Mouse (Mus musculus) layer of hippocampus, postnatal 25 days (tissue): ENCODE data around the gene Sltm. TPM values are rescaled to one million over a fixed set of nuclear protein-coding genes. Genes with fewer than 3 reads are reported as not detected.
"Not testable (repeated sequence)": the region's sequence is repeated elsewhere in the genome, so short reads cannot be mapped to it uniquely, and the experiment has no call there.

ENCODE experiments used
- DNase-seq, 2 experiments: peaks; one replicate each; pipeline ENCODE4 v3.0.0; 2022; ENCODE audit warnings: mixed read lengths in 2 of 2, low spot score in 1 of 2; ENCODE audit errors: extremely low spot score in 1 of 2
- total RNA-seq, 2 experiments: library from RNA; stranded (reverse); gene quantifications; 2 replicates each; pipeline ENCODE4 v1.2.3; 2021

Gene Sltm
- 10 to 100 TPM; 41.8 to 57.4 TPM for total RNA-seq

GRCm38 (mm10) chr9:70542305-70543041 lies at the start of gene Sltm:
Gene Sltm (plus strand): TSS chr9:70542754.
- DNase-seq = peak; percentile 97 to 98

DNA sequence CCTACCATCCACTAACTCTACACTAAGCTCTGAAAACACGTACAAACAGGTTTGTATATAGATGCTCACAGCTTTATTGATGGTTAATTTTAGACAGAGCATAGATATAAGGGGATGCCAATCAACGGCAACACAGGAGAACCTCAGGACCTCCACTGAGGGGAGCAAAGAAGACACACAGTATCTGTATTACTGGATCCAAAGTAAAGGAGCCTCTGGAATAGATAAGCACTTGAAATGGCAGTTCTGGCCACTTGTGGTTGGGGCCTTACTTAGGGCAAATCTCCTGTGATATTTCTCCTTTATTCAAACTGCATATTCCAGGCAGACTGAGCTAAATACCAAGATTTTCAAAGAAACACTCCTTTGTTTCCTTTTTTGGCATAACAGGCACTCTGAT lies 49.5 kb upstream of the Sltm start:
- DNase-seq = no peak

GRCm38 (mm10) chr9:70496990-70497389 lies 45.6 kb upstream of the Sltm start:
- no peak for DNase-seq

DNA sequence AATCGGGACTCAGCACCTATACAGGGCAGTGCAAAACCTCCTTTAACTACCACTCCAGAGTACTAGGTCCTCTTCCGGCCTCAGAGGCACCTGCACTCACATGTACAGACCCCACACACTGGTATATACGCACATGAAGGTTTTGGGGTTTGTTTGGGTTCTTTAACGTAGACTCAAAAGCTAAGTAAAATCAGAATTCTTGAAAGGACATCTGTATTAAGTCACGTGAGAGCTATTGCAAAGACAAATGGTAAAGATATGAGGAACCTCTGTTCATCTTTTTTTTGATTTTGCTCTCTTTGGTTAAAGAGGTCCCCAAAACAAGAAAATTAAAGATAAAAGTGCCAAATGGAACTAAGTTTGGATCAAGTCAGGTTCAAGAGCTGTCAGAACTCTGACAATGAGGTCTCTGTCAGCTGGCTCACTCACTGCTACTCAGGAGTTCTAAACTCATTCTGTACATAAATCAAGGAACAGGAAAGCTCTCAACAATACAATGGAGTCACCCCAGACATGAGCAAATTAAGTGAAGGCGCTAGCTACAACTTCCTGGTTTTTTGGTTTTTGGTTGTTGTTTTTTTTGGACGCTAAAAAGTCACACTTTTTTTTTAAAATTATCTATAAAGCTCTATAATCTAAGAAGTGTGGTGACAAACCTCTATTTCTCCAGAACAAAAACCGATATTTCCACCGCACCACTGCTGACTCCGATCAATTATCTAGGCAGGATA lies 40.1 kb upstream of the Sltm start:
- DNase-seq = no peak

- DNase-seq = peak in 1 of 2 experiments; percentile 45
These were observed 39.4 kb upstream of the Sltm start for GRCm38 (mm10) chr9:70503015-70503603.

GRCm38 (mm10) chr9:70503626-70504041 lies 38.9 kb upstream of the Sltm start, which contains the start of gene Rnf111:
Gene Rnf111 (minus strand): TSS chr9:70503725.
- peak; percentile 92 to 96 for DNase-seq

DNA sequence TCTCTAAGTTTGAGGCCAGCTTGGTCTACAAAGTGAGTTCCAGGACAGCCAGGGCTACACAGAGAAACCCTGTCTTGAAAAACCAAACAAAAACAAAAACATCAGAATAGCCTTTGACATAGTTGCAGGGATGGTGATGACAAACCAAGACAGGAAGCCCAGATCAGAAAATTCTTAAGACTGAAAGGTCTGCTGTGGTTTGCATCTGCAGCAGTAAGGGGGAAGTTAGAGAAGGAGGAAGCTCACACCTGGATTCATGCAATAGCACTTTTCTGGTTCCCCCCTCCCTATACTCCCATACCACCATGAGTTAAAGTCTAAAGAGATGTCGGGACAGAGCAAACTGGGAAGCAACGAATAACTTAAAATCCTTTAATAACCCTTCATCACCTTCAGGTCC lies 36.4 kb upstream of the Sltm start:
- DNase-seq = no peak

GRCm38 (mm10) chr9:70506787-70507186 lies 35.8 kb upstream of the Sltm start:
- no peak for DNase-seq

DNA sequence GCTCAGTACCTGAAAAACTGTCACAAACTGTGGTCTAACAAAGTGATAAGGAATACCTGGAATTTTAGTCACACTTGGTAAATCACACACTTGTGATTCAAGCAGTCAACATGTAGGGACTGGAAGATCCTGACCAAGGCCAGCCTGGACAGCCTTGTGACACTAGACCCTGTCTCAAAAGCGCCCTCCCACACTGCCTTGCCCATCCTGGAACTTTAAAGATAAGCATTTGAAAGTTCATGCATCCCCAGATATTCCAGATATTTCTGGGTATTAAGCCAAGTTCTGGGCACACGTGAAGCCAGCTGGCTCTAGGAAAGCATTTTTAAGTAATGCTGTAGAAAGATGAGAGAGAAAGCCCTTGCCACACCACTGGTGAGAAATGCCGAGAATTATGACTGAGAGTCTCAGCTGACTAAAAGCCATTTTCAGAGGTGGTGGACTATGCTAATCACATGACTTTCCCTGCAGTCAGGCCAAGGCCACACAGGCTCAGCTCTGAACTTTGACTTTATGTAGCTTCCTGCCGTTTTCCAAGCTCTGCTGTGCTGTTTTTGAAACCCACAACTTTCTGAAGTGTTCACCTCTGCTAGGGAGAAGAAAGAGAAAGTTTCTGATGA lies 32.5 kb upstream of the Sltm start:
- no peak for DNase-seq

- no peak for DNase-seq
These were observed 31.5 kb upstream of the Sltm start for GRCm38 (mm10) chr9:70510998-70511583.

DNA sequence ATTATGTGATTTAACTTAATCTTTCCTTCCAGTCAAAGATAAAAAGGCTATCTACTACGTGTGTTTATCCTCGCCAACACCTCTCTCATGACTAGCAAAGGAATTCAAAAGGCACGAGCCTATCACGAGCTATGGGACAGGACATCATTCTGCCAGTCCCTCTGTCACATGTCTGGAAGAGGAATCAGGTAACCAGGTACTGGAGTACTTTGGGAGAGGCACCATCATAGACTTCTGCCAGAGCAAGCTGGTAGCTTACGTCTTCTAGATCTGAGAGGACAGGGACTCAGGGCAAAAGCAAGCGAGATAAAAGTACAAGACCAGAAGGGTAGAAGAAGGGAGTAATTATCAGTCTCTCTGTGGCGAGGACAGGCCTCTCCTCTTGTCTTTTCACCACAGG lies 30.9 kb upstream of the Sltm start:
- DNase-seq = no peak

DNA sequence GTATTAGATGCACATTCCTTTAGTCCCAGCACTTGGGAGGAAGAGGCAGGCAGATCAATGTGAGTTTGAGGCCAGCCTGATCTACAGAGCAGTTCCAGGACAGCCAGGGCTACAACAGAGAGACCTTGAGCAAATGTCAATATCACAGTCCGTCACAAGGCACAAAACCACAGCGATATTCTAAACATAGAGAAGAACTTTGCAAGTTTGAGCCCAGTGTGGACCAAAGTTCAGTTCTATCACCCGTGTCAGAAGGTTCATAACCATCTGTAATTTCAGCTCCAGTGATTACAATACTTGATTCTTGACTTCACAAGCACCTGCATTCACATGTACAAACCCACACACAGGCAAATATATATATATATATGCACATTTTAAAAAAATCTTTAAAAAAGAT lies 21.9 kb upstream of the Sltm start:
- DNase-seq = no peak

DNA sequence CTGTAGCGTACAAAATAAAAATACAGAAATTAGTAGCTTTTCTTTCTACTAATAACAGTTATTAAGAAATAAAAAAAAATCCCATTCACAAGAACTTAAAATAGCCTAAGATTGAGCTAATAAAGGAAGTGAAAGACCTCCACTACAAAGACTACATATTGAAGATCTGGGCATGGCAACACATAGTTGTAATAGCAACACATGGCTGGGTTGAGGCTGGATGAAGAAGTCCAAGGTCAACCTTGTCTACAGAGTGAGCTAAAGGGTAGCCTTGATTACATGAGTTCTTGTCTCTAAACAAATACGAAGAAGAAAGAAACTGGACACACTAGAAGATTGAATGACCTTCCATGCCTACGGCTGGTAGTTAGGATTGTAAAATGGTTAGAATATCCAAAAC lies 18.7 kb upstream of the Sltm start:
- no peak for DNase-seq

GRCm38 (mm10) chr9:70524366-70524765 lies 18.2 kb upstream of the Sltm start:
- no peak for DNase-seq

GRCm38 (mm10) chr9:70533328-70533727 lies 9.2 kb upstream of the Sltm start:
- DNase-seq = no peak

DNA sequence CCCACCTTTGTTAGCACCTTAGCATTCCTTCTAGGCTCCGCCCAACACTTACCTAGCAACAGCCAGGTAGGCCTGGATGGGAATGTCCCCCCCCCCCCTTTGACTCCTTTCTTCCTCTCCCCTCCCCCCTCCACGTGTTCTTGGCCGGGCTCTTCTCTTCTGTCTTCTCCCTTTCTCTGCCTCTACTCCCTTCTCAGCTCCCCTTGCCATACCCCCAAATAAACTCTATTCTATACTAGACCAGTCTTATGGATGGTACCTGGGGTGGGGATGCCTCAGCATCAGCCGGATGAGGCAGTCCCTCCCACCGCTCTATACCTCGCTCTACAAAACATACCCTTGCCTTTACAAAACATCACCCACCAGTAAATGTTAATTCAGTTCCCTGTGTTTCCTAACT lies 970 bp upstream of the Sltm start:
- no peak for DNase-seq

DNA sequence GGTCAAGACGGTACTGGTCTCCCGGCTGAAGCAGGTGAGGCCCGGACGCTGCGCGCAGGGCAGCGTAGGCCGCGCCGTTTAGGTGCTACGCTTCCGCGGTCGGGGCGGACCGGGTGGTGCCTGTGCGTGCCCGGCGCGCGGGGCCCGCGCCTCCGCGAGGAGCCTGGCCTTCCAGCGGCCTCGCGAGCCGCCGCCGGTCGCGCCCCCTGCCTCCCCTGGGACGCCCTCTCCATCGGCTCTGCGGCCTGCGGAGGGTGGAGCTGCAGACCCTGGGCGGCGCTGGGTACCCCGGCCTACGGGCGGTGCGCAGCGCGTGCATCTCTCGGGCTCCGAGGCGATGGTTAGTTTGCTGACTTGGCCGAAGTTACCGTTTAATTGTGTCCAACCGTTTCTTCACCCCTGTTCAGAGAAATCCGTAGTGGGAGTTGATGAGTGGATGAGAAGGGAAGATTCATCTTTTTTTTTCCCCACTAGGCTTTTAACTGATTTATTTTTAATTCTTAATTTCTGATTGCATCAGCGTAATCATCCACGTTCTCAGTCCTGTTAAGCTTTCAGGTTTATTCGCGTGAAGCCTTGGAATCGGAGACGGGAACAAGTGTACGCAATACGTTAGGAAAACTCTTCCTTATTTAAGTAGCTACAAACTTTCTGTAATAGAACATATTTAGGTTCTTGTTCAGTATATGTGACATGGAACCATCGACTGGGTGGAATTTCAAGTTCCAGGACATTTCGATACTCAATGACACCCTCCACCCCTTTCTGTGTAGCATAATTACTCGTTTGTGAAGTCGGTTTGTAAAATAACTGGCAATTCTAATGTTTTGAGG lies 710 bp downstream of the Sltm start:
- DNase-seq = peak; percentile 38 to 69

GRCm38 (mm10) chr9:70543985-70544384 lies 1.4 kb downstream of the Sltm start:
- DNase-seq = no peak

DNA sequence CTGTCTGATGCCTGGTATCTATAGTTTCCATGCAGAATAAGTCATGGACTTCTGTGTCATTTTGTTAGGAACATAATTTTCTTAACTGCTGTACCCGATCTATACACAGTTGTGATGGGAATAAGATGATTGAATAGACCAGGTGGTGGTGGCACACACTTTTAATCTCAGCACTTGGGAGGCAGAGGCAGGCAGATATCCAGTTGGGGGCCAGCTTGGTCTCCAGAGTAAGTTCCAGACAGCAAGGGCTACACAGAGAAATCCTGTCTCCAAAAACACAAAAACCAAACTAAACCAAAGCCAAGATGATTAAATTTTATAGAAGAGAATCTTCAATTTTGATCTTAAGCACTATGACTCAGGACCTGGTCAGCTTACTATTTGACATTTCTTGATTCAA lies 2.3 kb downstream of the Sltm start:
- no peak for DNase-seq

DNA sequence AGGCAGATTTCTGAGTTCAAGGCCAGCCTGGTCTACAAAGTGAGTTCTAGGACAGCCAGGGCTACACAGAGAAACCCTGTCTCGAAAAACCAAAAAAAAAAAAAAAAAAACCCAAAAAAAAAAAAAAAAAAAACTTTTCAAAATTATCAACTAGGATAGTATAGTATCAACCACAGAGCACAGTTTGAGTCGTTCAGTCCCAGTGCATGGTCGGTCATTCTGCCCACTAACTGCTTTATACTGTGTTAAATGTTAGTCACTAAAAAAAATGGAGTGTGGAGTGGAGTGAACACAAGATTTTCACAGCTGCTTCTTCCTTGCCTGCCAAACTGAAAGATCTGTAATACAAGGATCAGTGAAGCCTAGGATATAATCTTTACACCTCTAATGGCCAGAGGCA lies 4.0 kb downstream of the Sltm start:
- not testable (repeated sequence) for DNase-seq
